Mouse (Mus musculus): ENCODE measurements at regions not wholly inside any gene's neighbourhood (a gene's known extent, or its start where the extent isn't known, plus 50 kb on each side); places are given as distances from the start of the nearest gene placed in this dataset.

GRCm38 (mm10) chr13:39904264-39904663 lies 457.0 kb downstream of the Ofcc1 start:
- DNase-seq (ENCODE audit: low spot score) = no peak
- 69% methylated on average over 8 of the region's 8 CpGs for WGBS
- TF ChIP-seq CTCF (IDR thresholded peaks at IDR 0.05) (no peak), EP300 (IDR thresholded peaks at IDR 0.05) (no peak)
- H3K27me3 ChIP-seq (replicated peaks; ENCODE audit: insufficient read depth, low read length) = no peaks in the 10 kb centered on the region
- H3K27ac ChIP-seq (ENCODE audit: low read length) = no peak overlapping the region
- H3K36me3 ChIP-seq (ENCODE audit: insufficient read depth, low read length) = no peaks in the 10 kb centered on the region
- ATAC-seq = no peak
- H3K4me1 ChIP-seq (ENCODE audit: insufficient read depth, low read depth, low read length) = no peaks in the 10 kb centered on the region
- H3K4me3 ChIP-seq (ENCODE audit: low read depth, low read length) = no peak overlapping the region
- no peaks in the 10 kb centered on the region for H3K9me3 ChIP-seq (ENCODE audit: low read length)
- H3K9ac ChIP-seq (replicated peaks; ENCODE audit: low read depth) = no peak overlapping the region
- H3K4me2 ChIP-seq (replicated peaks; ENCODE audit: low read depth, low read length) = no peak overlapping the region

- Histone ChIP-seq H3K9ac (replicated peaks; ENCODE audit: low read depth) (no peak overlapping the region), H3K4me3 (ENCODE audit: low read depth, low read length) (no peak overlapping the region), H3K27ac (ENCODE audit: low read length) (no peak overlapping the region), H3K36me3 (ENCODE audit: insufficient read depth, low read length) (no peaks in the 10 kb centered on the region), H3K27me3 (replicated peaks; ENCODE audit: insufficient read depth, low read length) (no peaks in the 10 kb centered on the region), H3K9me3 (ENCODE audit: low read length) (no peaks in the 10 kb centered on the region), H3K4me1 (ENCODE audit: insufficient read depth, low read depth, low read length) (no peaks in the 10 kb centered on the region; the same call in 1 of the 2 replicates), H3K4me2 (replicated peaks; ENCODE audit: low read depth, low read length) (no peak overlapping the region)
- WGBS = 65% methylated on average over 3 of the region's 3 CpGs
- ATAC-seq (no peak), DNase-seq (ENCODE audit: low spot score) (no peak)
- no peak for TF ChIP-seq CTCF (IDR thresholded peaks at IDR 0.05)
- TF ChIP-seq EP300 (IDR thresholded peaks at IDR 0.05) = no peak
These were observed 457.9 kb downstream of the Ofcc1 start for GRCm38 (mm10) chr13:39903319-39903718.

GRCm38 (mm10) chr13:39899332-39899731 lies 461.9 kb downstream of the Ofcc1 start:
- Histone ChIP-seq H3K4me3 (ENCODE audit: low read depth, low read length) (no peak overlapping the region), H3K27ac (ENCODE audit: low read length) (no peak overlapping the region), H3K9ac (replicated peaks; ENCODE audit: low read depth) (no peak overlapping the region), H3K9me3 (ENCODE audit: low read length) (no peaks in the 10 kb centered on the region), H3K4me1 (ENCODE audit: insufficient read depth, low read depth, low read length) (no peaks in the 10 kb centered on the region; the same call in 1 of the 2 replicates), H3K27me3 (replicated peaks; ENCODE audit: insufficient read depth, low read length) (no peaks in the 10 kb centered on the region), H3K4me2 (replicated peaks; ENCODE audit: low read depth, low read length) (no peak overlapping the region), H3K36me3 (ENCODE audit: insufficient read depth, low read length) (no peaks in the 10 kb centered on the region)
- 62% methylated on average over 2 of the region's 2 CpGs for WGBS
- ATAC-seq (0 out of 2 replicates have a peak, but pooled peaks have one; percentile 21), DNase-seq (ENCODE audit: low spot score) (no peak)
- TF ChIP-seq EP300 (IDR thresholded peaks at IDR 0.05) (no peak), CTCF (IDR thresholded peaks at IDR 0.05) (no peak)

- TF ChIP-seq EP300 (IDR thresholded peaks at IDR 0.05) = no peak
- TF ChIP-seq CTCF (IDR thresholded peaks at IDR 0.05) = no peak
- Histone ChIP-seq H3K9ac (replicated peaks; ENCODE audit: low read depth) (no peak overlapping the region), H3K4me3 (ENCODE audit: low read depth, low read length) (no peak overlapping the region), H3K36me3 (ENCODE audit: insufficient read depth, low read length) (no peaks in the 10 kb centered on the region), H3K27me3 (replicated peaks; ENCODE audit: insufficient read depth, low read length) (no peaks in the 10 kb centered on the region), H3K9me3 (ENCODE audit: low read length) (no peaks in the 10 kb centered on the region), H3K4me2 (replicated peaks; ENCODE audit: low read depth, low read length) (no peak overlapping the region), H3K27ac (ENCODE audit: low read length) (no peak overlapping the region), H3K4me1 (ENCODE audit: insufficient read depth, low read depth, low read length) (no peaks in the 10 kb centered on the region; the same call in 1 of the 2 replicates)
- 48% methylated on average over 5 of the region's 5 CpGs for WGBS
- ATAC-seq = no peak
- DNase-seq (ENCODE audit: low spot score) = peak; percentile 17
These were observed 462.8 kb downstream of the Ofcc1 start for GRCm38 (mm10) chr13:39898412-39898979.

GRCm38 (mm10) chr13:39894159-39894558 lies 467.1 kb downstream of the Ofcc1 start:
- H3K4me2 ChIP-seq (replicated peaks; ENCODE audit: low read depth, low read length) = no peak overlapping the region
- H3K27me3 ChIP-seq (replicated peaks; ENCODE audit: insufficient read depth, low read length) = no peaks in the 10 kb centered on the region
- no peak overlapping the region for H3K9ac ChIP-seq (replicated peaks; ENCODE audit: low read depth)
- no peak overlapping the region for H3K27ac ChIP-seq (ENCODE audit: low read length)
- no peaks in the 10 kb centered on the region; the same call in 1 of the 2 replicates for H3K4me1 ChIP-seq (ENCODE audit: insufficient read depth, low read depth, low read length)
- no peaks in the 10 kb centered on the region for H3K36me3 ChIP-seq (ENCODE audit: insufficient read depth, low read length)
- DNase-seq (ENCODE audit: low spot score) (no peak), ATAC-seq (no peak)
- H3K4me3 ChIP-seq (ENCODE audit: low read depth, low read length) = no peak overlapping the region
- no peaks in the 10 kb centered on the region for H3K9me3 ChIP-seq (ENCODE audit: low read length)
- TF ChIP-seq CTCF (IDR thresholded peaks at IDR 0.05) (peak; percentile 42), EP300 (IDR thresholded peaks at IDR 0.05) (no peak)
- WGBS = 67% methylated on average over 5 of the region's 5 CpGs

- H3K27ac ChIP-seq (ENCODE audit: low read length) = no peak overlapping the region
- no peaks in the 10 kb centered on the region for H3K27me3 ChIP-seq (replicated peaks; ENCODE audit: insufficient read depth, low read length)
- no peak overlapping the region for H3K4me2 ChIP-seq (replicated peaks; ENCODE audit: low read depth, low read length)
- 82% methylated on average over 7 of the region's 7 CpGs for whole genome bisulfite sequencing
- H3K36me3 ChIP-seq (ENCODE audit: insufficient read depth, low read length) = no peaks in the 10 kb centered on the region
- no peak overlapping the region for H3K4me3 ChIP-seq (ENCODE audit: low read depth, low read length)
- H3K9me3 ChIP-seq (ENCODE audit: low read length) = no peaks in the 10 kb centered on the region
- no peak for DNase-seq (ENCODE audit: low spot score)
- H3K9ac ChIP-seq (replicated peaks; ENCODE audit: low read depth) = no peak overlapping the region
- no peak for ATAC-seq
- TF ChIP-seq CTCF (IDR thresholded peaks at IDR 0.05) = no peak
- no peak for TF ChIP-seq EP300 (IDR thresholded peaks at IDR 0.05)
- no peaks in the 10 kb centered on the region for H3K4me1 ChIP-seq (ENCODE audit: insufficient read depth, low read depth, low read length)
These were observed 480.2 kb downstream of the Ofcc1 start for GRCm38 (mm10) chr13:39881066-39881465.

- 75% methylated on average over 2 of the region's 2 CpGs for WGBS
- DNase-seq (ENCODE audit: low spot score) (no peak), ATAC-seq (no peak)
- Histone ChIP-seq H3K4me2 (replicated peaks; ENCODE audit: low read depth, low read length) (no peak overlapping the region), H3K4me3 (ENCODE audit: low read depth, low read length) (no peak overlapping the region), H3K36me3 (ENCODE audit: insufficient read depth, low read length) (no peaks in the 10 kb centered on the region), H3K4me1 (ENCODE audit: insufficient read depth, low read depth, low read length) (no peaks in the 10 kb centered on the region), H3K27ac (ENCODE audit: low read length) (no peak overlapping the region), H3K9ac (replicated peaks; ENCODE audit: low read depth) (no peak overlapping the region), H3K27me3 (replicated peaks; ENCODE audit: insufficient read depth, low read length) (no peaks in the 10 kb centered on the region), H3K9me3 (ENCODE audit: low read length) (no peaks in the 10 kb centered on the region)
- TF ChIP-seq EP300 (IDR thresholded peaks at IDR 0.05) (no peak), CTCF (IDR thresholded peaks at IDR 0.05) (no peak)
These were observed 481.1 kb downstream of the Ofcc1 start for GRCm38 (mm10) chr13:39880136-39880535.

All from lung, postnatal 0 days (tissue).